Mouse (Mus musculus) left cerebral cortex, postnatal 4 days (tissue): ENCODE measurements at regions not wholly inside any gene's neighbourhood (a gene's known extent, or its start where the extent isn't known, plus 50 kb on each side); places are given as distances from the start of the nearest gene placed in this dataset.
"Not testable (repeated sequence)": the region's sequence is repeated elsewhere in the genome, so short reads cannot be mapped to it uniquely, and the experiment has no call there.

Experiments used
- DNase-seq: peaks from one replicate; pipeline ENCODE4 v3.0.0-alpha.2; 2022
- intact Hi-C: fragments of 180-260 bp; cut with DNase I; formaldehyde crosslinking; loops from one replicate; pipeline ENCODE4 v1.15.1; 2025

GRCm38 (mm10) chr2:72614256-72614655, 138.3 kb downstream of the Cdca7 start:
- intact Hi-C loops, result no loop called here
- DNase-seq, result peak; percentile 64

GRCm38 (mm10) chr2:72615869-72616268, 139.9 kb downstream of the Cdca7 start:
- DNase-seq, result no peak
- intact Hi-C loops, result no loop called here

- intact Hi-C loops, result no loop called here
- DNase-seq, result no peak
These were observed 140.5 kb downstream of the Cdca7 start for GRCm38 (mm10) chr2:72616412-72616811.

GRCm38 (mm10) chr2:72619446-72619845, 143.5 kb downstream of the Cdca7 start:
- peak; percentile 19 for DNase-seq
- intact Hi-C loops, result no loop called here

- DNase-seq, result no peak
- intact Hi-C loops, result no loop called here
These were observed 144.3 kb downstream of the Cdca7 start for GRCm38 (mm10) chr2:72620182-72620652.

GRCm38 (mm10) chr2:72627915-72628314, 152.0 kb downstream of the Cdca7 start:
- DNase-seq, result peak; percentile 67
- intact Hi-C loops, result no loop called here

- DNase-seq, result peak; percentile 62
- intact Hi-C loops, result no loop called here
These were observed 152.9 kb downstream of the Cdca7 start for GRCm38 (mm10) chr2:72628626-72629470.

- DNase-seq, result no peak
- intact Hi-C loops, result no loop called here
These were observed 153.9 kb downstream of the Cdca7 start for GRCm38 (mm10) chr2:72629691-72630461.

- DNase-seq, result no peak
- intact Hi-C loops, result no loop called here
These were observed 162.1 kb downstream of the Cdca7 start for GRCm38 (mm10) chr2:72637881-72638620.

GRCm38 (mm10) chr2:72639022-72639421, 163.1 kb downstream of the Cdca7 start:
- intact Hi-C loops, result no loop called here
- DNase-seq, result no peak

GRCm38 (mm10) chr2:72641228-72641627, 165.3 kb downstream of the Cdca7 start:
- DNase-seq, result no peak
- intact Hi-C loops, result no loop called here

- no peak for DNase-seq
- intact Hi-C loops, result no loop called here
These were observed 168.3 kb downstream of the Cdca7 start for GRCm38 (mm10) chr2:72644151-72644843.

- intact Hi-C loops, result no loop called here
- no peak for DNase-seq
These were observed 171.7 kb downstream of the Cdca7 start for GRCm38 (mm10) chr2:72647642-72648041.

- intact Hi-C loops, result no loop called here
- no peak for DNase-seq
These were observed 172.3 kb downstream of the Cdca7 start for GRCm38 (mm10) chr2:72648294-72648693.

- intact Hi-C loops, result no loop called here
- no peak for DNase-seq
These were observed 179.9 kb downstream of the Cdca7 start for GRCm38 (mm10) chr2:72655864-72656263.

- intact Hi-C loops, result no loop called here
- DNase-seq, result no peak
These were observed 181.4 kb downstream of the Cdca7 start for GRCm38 (mm10) chr2:72657101-72657920.

GRCm38 (mm10) chr2:72662396-72662795, 186.4 kb downstream of the Cdca7 start:
- DNase-seq, result no peak
- intact Hi-C loops, result no loop called here

GRCm38 (mm10) chr2:72662979-72663780, 187.2 kb downstream of the Cdca7 start:
- intact Hi-C loops, result no loop called here
- DNase-seq, result no peak

GRCm38 (mm10) chr2:72667396-72667795, 191.4 kb downstream of the Cdca7 start:
- DNase-seq, intact Hi-C loops: not testable (repeated sequence)
